Mouse (Mus musculus) ovary, adult 2 months (tissue): Measurements from ENCODE around the gene Zc3h12d. TPM values are rescaled to one million over a fixed set of nuclear protein-coding genes. Genes with fewer than 3 reads are reported as not detected.

Experiments used
- polyA plus RNA-seq: library from polyadenylated mRNA; depleted of rRNA; stranded (reverse); fragments of >200 nt; gene quantifications from 2 replicates; pipeline ENCODE4 v1.2.3, GENCODE M21; 2012; rRNA removed

Gene Zc3h12d
- 0.52 and 0.66 TPM in 2 replicates for polyA plus RNA-seq

GRCm38 (mm10) chr10:7832171-7832676, at the start of gene Zc3h12d:
TSS of gene Zc3h12d (plus strand) at chr10:7832470.

GRCm38 (mm10) chr10:7792751-7793385, 39.4 kb upstream of the Zc3h12d start, which contains the start of the genes Ginm1 and Ppil4:
TSS of gene Ginm1 (minus strand) at chr10:7792824.
TSS of gene Ppil4 (plus strand) at chr10:7792891.

Other genes starting within 250 kb of the Zc3h12d start
- 29.1 and 64.6 TPM in 2 replicates for gene Lrp11, start 242.7 kb upstream of the Zc3h12d start, polyA plus RNA-seq
- gene Nup43, start 165.0 kb upstream of the Zc3h12d start, polyA plus RNA-seq, result 7.0 and 7.3 TPM in 2 replicates
- gene Pcmt1, start 151.3 kb upstream of the Zc3h12d start, polyA plus RNA-seq, result 16.9 and 21.0 TPM in 2 replicates
- 10.4 and 14.0 TPM in 2 replicates for gene Lats1, start 151.3 kb upstream of the Zc3h12d start, polyA plus RNA-seq
- gene Katna1, start 106.5 kb upstream of the Zc3h12d start, polyA plus RNA-seq, result 1.5 and 2.2 TPM in 2 replicates
- gene Ginm1, start 39.6 kb upstream of the Zc3h12d start, polyA plus RNA-seq, result 15.2 and 21.6 TPM in 2 replicates
- gene Ppil4, start 39.6 kb upstream of the Zc3h12d start, polyA plus RNA-seq, result 4.4 and 4.5 TPM in 2 replicates
- gene Tab2, start 123.8 kb downstream of the Zc3h12d start, polyA plus RNA-seq, result 15.1 and 32.8 TPM in 2 replicates